Mouse (Mus musculus) kidney, embryonic 15.5 days (tissue): ENCODE measurements around the gene Nfia. TPM values are rescaled to one million over a fixed set of nuclear protein-coding genes. Genes with fewer than 3 reads are reported as not detected.

ENCODE experiments used
- ATAC-seq: fragments of 200-750 bp; cut with Nextera tagmentation; replicated peaks from 2 replicates; pipeline ENCODE4 v1.8.0; 2017; ENCODE audit warnings: moderate TSS enrichment; ENCODE audit not compliant: low FRiP score
- H3K27ac ChIP-seq: fragments of 300-500 bp; sonication (generic); 2 replicates; pipeline ENCODE4 v1.5.1; 2015; ENCODE audit warnings: mild to moderate bottlenecking, inconsistent platforms
- H3K27me3 ChIP-seq: fragments of 300-500 bp; sonication (generic); 2 replicates; pipeline ENCODE4 v1.6.1; 2015; ENCODE audit warnings: inconsistent platforms
- H3K36me3 ChIP-seq: fragments of 300-500 bp; sonication (generic); 2 replicates; pipeline ENCODE4 v1.6.1; 2015; ENCODE audit warnings: inconsistent platforms
- H3K4me1 ChIP-seq: fragments of 300-500 bp; sonication (generic); 2 replicates; pipeline ENCODE4 v1.6.1; 2015; ENCODE audit warnings: inconsistent platforms
- H3K4me2 ChIP-seq: fragments of 300-500 bp; sonication (generic); 2 replicates; pipeline ENCODE4 v1.6.1; 2015; ENCODE audit warnings: moderate library complexity, mild to moderate bottlenecking, inconsistent platforms
- H3K4me3 ChIP-seq: fragments of 300-500 bp; sonication (generic); replicated peaks from 2 replicates; pipeline ENCODE4 v1.5.1; 2015; ENCODE audit warnings: mild to moderate bottlenecking, inconsistent platforms
- H3K9ac ChIP-seq: fragments of 300-500 bp; sonication (generic); 2 replicates; pipeline ENCODE4 v1.6.1; 2015; ENCODE audit warnings: mild to moderate bottlenecking, inconsistent platforms
- H3K9me3 ChIP-seq: fragments of 300-500 bp; sonication (generic); replicated peaks from 2 replicates; pipeline ENCODE4 v1.6.1; 2016; ENCODE audit warnings: inconsistent platforms
- WGBS: fragments of 180-500 bp; shearing (Covaris S2); methylation state at CpG from one replicate; pipeline ENCODE4 v1.1.7; 2015; ENCODE audit warnings: mixed read lengths; 5-methylcytosine and 5-hydroxymethylcytosine counted together
- polyA plus RNA-seq: library from polyadenylated mRNA; unstranded; fragments of >200 nt; fragmentation: Nextera tagmentation; extraction: Ambion mirVana; gene quantifications from 2 replicates; pipeline ENCODE4 v1.2.1, GENCODE M21; 2015

The Nfia gene
- polyA plus RNA-seq, 1 experiment from 2014 or later = 29.3 TPM

- Histone ChIP-seq H3K9me3 (no peaks in the 10 kb centered on the region), H3K36me3 (no peaks in the 10 kb centered on the region), H3K9ac (no peak overlapping the region), H3K4me1 (peaks cover 9% of the 10 kb centered on the region), H3K4me3 (no peak overlapping the region), H3K27me3 (0 out of 2 replicates have a peak, but pooled peaks cover 7% of the 10 kb centered on the region), H3K4me2 (no peak overlapping the region), H3K27ac (no peak overlapping the region)
- ATAC-seq = no peak
- 89% methylated on average over 5 of the region's 5 CpGs for WGBS
Measured at GRCm38 (mm10) chr4:97767516-97767915, 5.0 kb upstream of the Nfia start.

- WGBS = no CpG with 5 or more reads among the region's 1 CpGs
- peaks cover 22% of the 10 kb centered on the region for H3K4me1 ChIP-seq
- H3K4me3 ChIP-seq = no peak overlapping the region
- no peak overlapping the region for H3K9ac ChIP-seq
- H3K27ac ChIP-seq = no peak overlapping the region
- no peaks in the 10 kb centered on the region for H3K9me3 ChIP-seq
- ATAC-seq = no peak
- H3K36me3 ChIP-seq = no peaks in the 10 kb centered on the region
- H3K27me3 ChIP-seq = peaks cover 19% of the 10 kb centered on the region
- H3K4me2 ChIP-seq = no peak overlapping the region
Measured at GRCm38 (mm10) chr4:97769861-97770260, 2.7 kb upstream of the Nfia start.

GRCm38 (mm10) chr4:97771426-97771825 lies 1.1 kb upstream of the Nfia start:
- Histone ChIP-seq H3K4me1 (peaks cover 28% of the 10 kb centered on the region), H3K36me3 (no peaks in the 10 kb centered on the region), H3K9ac (peak overlapping the region; percentile 37; the same call in 1 of the 2 replicates), H3K4me2 (peak overlapping the region; percentile 63), H3K9me3 (no peaks in the 10 kb centered on the region), H3K27ac (peak overlapping the region; percentile 94), H3K27me3 (peaks cover 32% of the 10 kb centered on the region), H3K4me3 (peak overlapping the region; percentile 48)
- WGBS = 13% methylated on average over 5 of the region's 5 CpGs
- no peak for ATAC-seq

GRCm38 (mm10) chr4:97772084-97772484 lies 450 bp upstream of the Nfia start:
- H3K36me3 ChIP-seq = no peaks in the 10 kb centered on the region
- peak overlapping the region; percentile 94 for H3K27ac ChIP-seq
- under 1% methylated on average over 25 of the region's 25 CpGs for whole genome bisulfite sequencing
- H3K9me3 ChIP-seq = no peaks in the 10 kb centered on the region
- H3K9ac ChIP-seq = peak overlapping the region; percentile 37
- H3K4me1 ChIP-seq = peaks cover 32% of the 10 kb centered on the region
- H3K27me3 ChIP-seq = peaks cover 33% of the 10 kb centered on the region
- peak overlapping the region; percentile 63 for H3K4me2 ChIP-seq
- ATAC-seq = peak; percentile 97
- H3K4me3 ChIP-seq = peak overlapping the region; percentile 48

DNA sequence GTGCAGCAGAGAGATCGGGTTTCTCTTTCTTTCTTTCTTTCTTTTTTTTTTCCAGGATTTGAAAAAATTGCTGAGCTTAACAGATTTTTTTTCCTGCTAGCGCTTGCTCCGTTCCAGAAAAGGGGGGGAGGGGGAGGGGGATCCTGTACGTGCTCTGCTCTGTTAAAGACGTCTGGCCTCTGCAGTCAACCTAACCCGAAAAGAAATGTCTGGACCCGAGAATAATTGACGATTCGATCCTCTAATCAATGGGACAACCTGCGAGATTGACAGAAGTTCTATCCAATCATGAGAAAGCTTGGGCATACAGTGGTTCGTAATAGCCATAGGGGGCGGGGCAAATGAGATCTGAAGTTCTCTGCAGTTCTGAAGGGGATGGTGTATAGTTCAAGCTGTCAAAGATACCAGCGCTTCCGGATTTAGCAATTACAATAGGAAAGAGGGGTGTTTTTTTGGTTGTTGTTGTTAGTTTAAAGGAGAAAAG lies 618 bp downstream of the Nfia start:
- Histone ChIP-seq H3K4me3 (peak overlapping the region; percentile 48), H3K9me3 (no peaks in the 10 kb centered on the region), H3K27me3 (peaks cover 42% of the 10 kb centered on the region), H3K36me3 (no peaks in the 10 kb centered on the region), H3K27ac (peak overlapping the region; percentile 94), H3K9ac (no peak overlapping the region), H3K4me1 (peaks cover 40% of the 10 kb centered on the region), H3K4me2 (peak overlapping the region; percentile 63)
- ATAC-seq = peak; percentile 69
- WGBS = under 1% methylated on average over 14 of the region's 14 CpGs

DNA sequence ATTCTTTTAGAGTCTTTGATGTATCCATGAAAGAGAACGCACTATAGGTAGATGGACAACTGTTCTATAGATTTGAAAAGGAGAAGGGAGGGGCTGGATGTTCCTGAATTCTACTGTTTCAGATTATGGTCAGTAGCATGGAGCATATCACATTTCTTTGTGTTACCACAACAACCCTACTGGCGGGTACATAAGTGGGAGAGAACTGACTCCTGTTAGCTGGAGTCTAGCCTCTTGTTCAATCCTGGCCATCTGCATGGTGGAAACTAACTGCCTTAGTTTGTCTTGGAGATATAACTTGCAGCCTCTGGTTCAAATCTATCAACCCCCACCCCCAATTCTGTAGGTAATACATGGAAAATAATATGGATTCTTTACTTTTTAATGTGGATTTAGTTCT lies 1.3 kb downstream of the Nfia start:
- no peak for ATAC-seq
- Histone ChIP-seq H3K4me2 (peak overlapping the region; percentile 63), H3K4me3 (peak overlapping the region; percentile 48; the same call in 1 of the 2 replicates), H3K4me1 (peaks cover 47% of the 10 kb centered on the region), H3K27ac (peak overlapping the region; percentile 68), H3K9me3 (no peaks in the 10 kb centered on the region), H3K27me3 (peaks cover 44% of the 10 kb centered on the region), H3K36me3 (no peaks in the 10 kb centered on the region), H3K9ac (no peak overlapping the region)
- 59% methylated on average over 2 of the region's 2 CpGs for WGBS

DNA sequence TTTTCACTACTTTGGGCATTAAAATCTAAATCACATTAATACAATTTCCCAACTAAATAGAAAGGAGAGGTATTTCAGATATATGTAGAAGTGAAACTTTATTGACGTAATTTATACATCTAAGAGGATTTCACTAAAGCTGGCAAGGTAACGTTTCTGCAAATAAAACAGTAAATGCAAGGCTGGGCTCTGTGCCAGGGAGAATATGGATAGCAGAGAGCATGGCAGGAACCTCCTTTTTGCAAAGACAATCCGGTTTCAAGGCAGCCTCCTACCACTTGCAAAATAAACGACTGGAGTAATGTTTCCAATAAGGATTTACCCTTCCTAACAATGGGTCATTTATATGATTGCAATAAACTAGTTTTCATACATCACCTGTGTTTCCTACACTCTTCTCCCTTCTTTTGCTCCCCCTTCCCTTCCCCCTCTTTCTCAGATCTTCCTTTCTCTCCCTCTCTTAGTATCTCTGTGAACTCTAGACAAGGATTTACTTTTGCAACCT lies 2.0 kb downstream of the Nfia start:
- H3K4me3 ChIP-seq = peak overlapping the region; percentile 78
- peak overlapping the region; percentile 88 for H3K4me2 ChIP-seq
- no peaks in the 10 kb centered on the region for H3K9me3 ChIP-seq
- ATAC-seq = no peak
- H3K27me3 ChIP-seq = peaks cover 51% of the 10 kb centered on the region
- no peaks in the 10 kb centered on the region for H3K36me3 ChIP-seq
- no peak overlapping the region for H3K9ac ChIP-seq
- peaks cover 47% of the 10 kb centered on the region for H3K4me1 ChIP-seq
- 18% methylated on average over 4 of the region's 4 CpGs for WGBS
- peak overlapping the region; percentile 85 for H3K27ac ChIP-seq

- no peak for ATAC-seq
- peak overlapping the region; percentile 88 for H3K4me2 ChIP-seq
- no peaks in the 10 kb centered on the region for H3K9me3 ChIP-seq
- no peaks in the 10 kb centered on the region for H3K36me3 ChIP-seq
- 0% methylated on average over 13 of the region's 13 CpGs for WGBS
- H3K4me3 ChIP-seq = peak overlapping the region; percentile 78
- no peak overlapping the region for H3K9ac ChIP-seq
- H3K27ac ChIP-seq = peak overlapping the region; percentile 85
- H3K4me1 ChIP-seq = peaks cover 47% of the 10 kb centered on the region
- H3K27me3 ChIP-seq = peaks cover 54% of the 10 kb centered on the region
Measured at GRCm38 (mm10) chr4:97775059-97775458, 2.5 kb downstream of the Nfia start.

GRCm38 (mm10) chr4:97775494-97776265 lies 3.1 kb downstream of the Nfia start:
- Histone ChIP-seq H3K36me3 (no peaks in the 10 kb centered on the region), H3K4me2 (peak overlapping the region; percentile 88), H3K27ac (peak overlapping the region; percentile 85), H3K27me3 (peaks cover 58% of the 10 kb centered on the region), H3K9ac (peak overlapping the region; percentile 21; the same call in 1 of the 2 replicates), H3K4me3 (peak overlapping the region; percentile 78), H3K4me1 (peaks cover 47% of the 10 kb centered on the region), H3K9me3 (no peaks in the 10 kb centered on the region)
- ATAC-seq = no peak
- under 1% methylated on average over 20 of the region's 20 CpGs for WGBS

GRCm38 (mm10) chr4:97776388-97777080 lies 4.0 kb downstream of the Nfia start:
- Histone ChIP-seq H3K4me3 (peak overlapping the region; percentile 78), H3K27me3 (peaks cover 64% of the 10 kb centered on the region), H3K27ac (peak overlapping the region; percentile 88), H3K36me3 (no peaks in the 10 kb centered on the region), H3K4me1 (peaks cover 44% of the 10 kb centered on the region), H3K4me2 (peak overlapping the region; percentile 88), H3K9ac (peak overlapping the region; percentile 87), H3K9me3 (no peaks in the 10 kb centered on the region)
- ATAC-seq = no peak
- WGBS = 0% methylated on average over 10 of the region's 10 CpGs

GRCm38 (mm10) chr4:97777081-97777705 lies 4.7 kb downstream of the Nfia start:
- H3K4me2 ChIP-seq = peak overlapping the region; percentile 88
- H3K4me3 ChIP-seq = peak overlapping the region; percentile 78
- H3K9ac ChIP-seq = peak overlapping the region; percentile 87
- H3K27me3 ChIP-seq = peaks cover 64% of the 10 kb centered on the region
- under 1% methylated on average over 61 of the region's 77 CpGs for WGBS
- peak; percentile 13; the same call in 1 of the 2 replicates for ATAC-seq
- peak overlapping the region; percentile 88 for H3K27ac ChIP-seq
- H3K9me3 ChIP-seq = no peaks in the 10 kb centered on the region
- peaks cover 41% of the 10 kb centered on the region for H3K4me1 ChIP-seq
- H3K36me3 ChIP-seq = no peaks in the 10 kb centered on the region
